Mouse (Mus musculus): ENCODE measurements around the gene Fut2.

DNA sequence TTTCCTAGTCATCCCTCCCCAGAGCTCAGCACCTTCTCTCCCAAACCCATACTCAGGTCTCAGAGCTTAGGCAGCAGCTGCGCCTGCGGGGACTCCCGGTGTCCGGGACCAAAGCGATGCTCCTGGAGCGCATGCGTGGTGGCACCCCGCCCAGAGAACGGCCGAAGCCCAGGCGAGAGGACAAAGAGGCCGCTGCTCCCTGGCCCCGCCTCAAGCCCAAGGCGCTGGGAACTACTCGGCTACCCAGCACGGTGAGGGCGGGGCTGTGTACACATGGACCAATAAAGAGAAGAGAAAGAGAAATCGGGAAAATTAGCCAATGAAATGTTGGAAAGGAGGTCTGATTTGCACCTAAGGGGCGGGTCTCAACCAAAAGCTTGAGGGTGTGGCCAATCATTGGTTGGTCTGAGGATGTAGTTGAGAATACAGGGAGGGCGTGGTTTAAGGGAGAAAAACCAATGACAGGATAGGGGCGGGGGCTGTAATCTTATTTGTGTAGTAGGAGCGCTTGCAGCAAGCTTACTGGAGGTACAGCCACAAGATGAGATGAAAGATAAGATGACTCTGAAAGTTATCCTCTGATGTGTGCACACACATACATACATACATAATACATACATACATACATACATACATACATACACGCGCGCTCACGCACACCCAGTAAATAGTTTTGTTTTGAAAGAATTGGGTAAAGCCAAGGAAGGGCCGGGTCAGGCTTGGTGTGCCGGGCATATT lies 22.6 kb downstream of the Fut2 start:
- TF ChIP-seq CTCF (IDR thresholded peaks at IDR 0.05; ENCODE audit: control insufficient read depth, insufficient read depth, low read length) (no peak), POLR2A (IDR thresholded peaks at IDR 0.05; ENCODE audit: borderline replicate concordance, control insufficient read depth, low read depth, low read length) (no peak; the same call in 1 of the 2 replicates)
